Mouse (Mus musculus): Measurements from ENCODE around the gene Ntn3. TPM values are rescaled to one million over a fixed set of nuclear protein-coding genes. Genes with fewer than 3 reads are reported as not detected.

Ntn3 gene
- polyA plus RNA-seq, 1 experiment from 2014 or later: 11.0 TPM

DNA sequence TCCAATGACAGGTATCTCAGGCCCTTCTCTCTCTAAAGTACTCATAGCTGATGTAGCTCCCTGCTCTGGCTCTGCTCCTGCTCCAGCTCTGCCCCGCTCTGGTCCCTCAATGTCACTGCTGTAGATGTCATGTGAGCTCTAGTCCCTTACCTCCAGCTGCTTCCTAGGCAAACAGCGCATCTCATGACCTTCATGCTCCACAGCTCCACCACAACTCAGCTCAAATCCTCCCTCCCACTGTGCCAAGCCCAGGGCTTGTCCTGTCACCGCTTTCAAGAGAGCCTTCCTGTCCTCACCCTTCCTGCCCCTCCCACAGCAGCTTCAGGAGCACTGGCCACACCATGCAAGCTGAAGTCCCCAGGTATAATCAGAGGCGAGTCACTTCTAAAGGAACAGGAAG is 9.6 kb downstream of the Ntn3 start:
- peaks cover 32% of the 10 kb centered on the region for H3K4me1 ChIP-seq
- no peak for ATAC-seq (ENCODE audit: insufficient number of reproducible peaks, low FRiP score, low TSS enrichment, low read depth)
- H3K36me3 ChIP-seq: no peaks in the 10 kb centered on the region
- no peak overlapping the region for H3K9ac ChIP-seq
- 63% methylated on average over 4 of the region's 4 CpGs for WGBS
- no peak overlapping the region for H3K4me3 ChIP-seq (replicated peaks)
- H3K4me2 ChIP-seq (replicated peaks): no peak overlapping the region
- H3K27me3 ChIP-seq: no peaks in the 10 kb centered on the region
- H3K9me3 ChIP-seq (replicated peaks): no peaks in the 10 kb centered on the region
- no peak overlapping the region for H3K27ac ChIP-seq (replicated peaks)

DNA sequence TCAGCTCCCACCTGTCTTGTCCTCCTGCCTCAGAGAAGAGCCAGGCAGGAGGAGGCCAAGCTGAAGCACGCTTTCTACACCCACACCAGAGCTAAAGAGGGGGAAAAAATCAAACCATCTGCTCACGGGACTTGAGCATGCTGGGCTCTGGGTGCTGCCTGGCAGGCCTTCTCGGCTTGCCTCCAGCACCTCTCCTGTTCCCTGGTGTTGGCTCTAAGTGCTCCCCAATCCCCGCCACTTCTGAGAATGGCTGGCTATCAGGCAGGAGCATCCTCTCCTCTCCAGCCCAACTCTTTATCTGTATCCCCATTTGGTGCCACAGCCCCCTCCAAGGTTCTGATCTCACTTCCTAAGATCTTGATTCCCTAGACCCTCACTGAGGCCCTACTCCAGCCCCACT is 10.1 kb downstream of the Ntn3 start:
- Histone ChIP-seq H3K4me1 (peaks cover 28% of the 10 kb centered on the region), H3K4me2 (replicated peaks) (no peak overlapping the region), H3K4me3 (replicated peaks) (no peak overlapping the region), H3K9ac (no peak overlapping the region), H3K9me3 (replicated peaks) (no peaks in the 10 kb centered on the region), H3K27me3 (no peaks in the 10 kb centered on the region), H3K27ac (replicated peaks) (no peak overlapping the region), H3K36me3 (no peaks in the 10 kb centered on the region)
- WGBS: 75% methylated on average over 4 of the region's 4 CpGs
- no peak for ATAC-seq (ENCODE audit: insufficient number of reproducible peaks, low FRiP score, low TSS enrichment, low read depth)

DNA sequence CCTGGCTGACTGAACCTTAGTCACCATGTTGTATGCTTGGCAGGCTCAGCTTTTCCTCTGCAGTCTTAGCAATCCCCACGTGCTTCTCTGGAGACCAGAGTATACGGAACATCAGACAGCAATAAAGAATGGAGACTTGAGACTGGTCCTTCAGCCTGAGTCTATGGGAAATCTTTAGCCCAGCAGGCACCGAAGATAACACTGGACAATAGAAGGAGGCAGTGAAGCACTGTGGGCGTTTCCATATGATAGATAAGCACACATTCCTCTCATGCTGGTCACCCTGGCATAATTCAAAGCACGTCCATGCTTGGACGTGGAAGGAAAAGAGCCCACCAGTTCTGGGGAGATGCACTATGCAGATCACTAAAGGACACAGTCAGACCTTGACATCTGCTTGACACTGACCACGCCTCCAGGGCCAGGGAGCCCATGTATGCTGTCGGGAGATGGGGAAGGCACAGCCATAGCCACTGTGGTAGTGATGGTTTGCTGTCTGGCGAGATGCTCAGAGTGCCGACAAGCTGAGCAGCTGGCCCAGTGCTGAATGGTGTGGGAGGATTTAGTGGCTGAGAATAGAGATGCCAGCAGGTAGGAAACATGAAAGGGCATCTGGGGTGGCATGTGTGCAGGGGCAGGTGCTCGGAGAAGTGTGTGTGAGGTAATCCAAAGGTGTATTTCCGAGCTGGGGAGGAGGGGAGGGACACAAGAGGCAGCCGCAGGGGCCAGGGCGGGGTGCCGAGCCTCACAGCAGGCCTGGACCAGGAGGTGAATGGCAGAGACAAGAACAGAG is 12.1 kb downstream of the Ntn3 start:
- Histone ChIP-seq H3K27ac (replicated peaks) (no peak overlapping the region), H3K4me3 (replicated peaks) (no peak overlapping the region), H3K36me3 (no peaks in the 10 kb centered on the region), H3K4me1 (peaks cover 14% of the 10 kb centered on the region; the same call in 1 of the 2 replicates), H3K4me2 (replicated peaks) (no peak overlapping the region), H3K9ac (no peak overlapping the region), H3K9me3 (replicated peaks) (no peaks in the 10 kb centered on the region), H3K27me3 (no peaks in the 10 kb centered on the region)
- ATAC-seq (ENCODE audit: insufficient number of reproducible peaks, low FRiP score, low TSS enrichment, low read depth): no peak
- WGBS: 68% methylated on average over 15 of the region's 15 CpGs

DNA sequence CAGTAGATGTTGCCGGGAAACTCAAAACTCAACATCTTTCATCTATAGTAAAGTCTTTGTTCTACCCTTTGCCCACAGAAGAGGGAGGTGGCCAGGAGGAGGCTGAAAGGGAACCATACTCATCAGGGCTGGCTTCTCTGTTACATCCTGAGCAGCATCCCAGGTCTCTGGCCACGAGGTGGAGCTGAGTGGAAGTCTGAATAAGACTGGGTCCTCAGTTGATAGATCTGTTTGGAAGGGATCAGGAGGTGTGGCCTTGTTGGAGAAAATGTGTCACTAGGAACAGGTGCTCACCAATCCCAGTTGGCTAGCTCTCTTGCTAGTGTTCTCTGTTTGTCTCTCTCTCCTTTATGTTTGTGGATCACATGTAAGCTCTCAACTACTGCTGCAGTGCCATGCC is 14.0 kb downstream of the Ntn3 start:
- peaks cover 13% of the 10 kb centered on the region; the same call in 1 of the 2 replicates for H3K4me1 ChIP-seq
- 63% methylated on average over 2 of the region's 2 CpGs for WGBS
- H3K36me3 ChIP-seq: no peaks in the 10 kb centered on the region
- H3K4me2 ChIP-seq (replicated peaks): no peak overlapping the region
- H3K27ac ChIP-seq (replicated peaks): no peak overlapping the region
- no peak overlapping the region for H3K4me3 ChIP-seq (replicated peaks)
- no peaks in the 10 kb centered on the region for H3K9me3 ChIP-seq (replicated peaks)
- no peak overlapping the region for H3K9ac ChIP-seq
- no peaks in the 10 kb centered on the region for H3K27me3 ChIP-seq
- ATAC-seq (ENCODE audit: insufficient number of reproducible peaks, low FRiP score, low TSS enrichment, low read depth): no peak

DNA sequence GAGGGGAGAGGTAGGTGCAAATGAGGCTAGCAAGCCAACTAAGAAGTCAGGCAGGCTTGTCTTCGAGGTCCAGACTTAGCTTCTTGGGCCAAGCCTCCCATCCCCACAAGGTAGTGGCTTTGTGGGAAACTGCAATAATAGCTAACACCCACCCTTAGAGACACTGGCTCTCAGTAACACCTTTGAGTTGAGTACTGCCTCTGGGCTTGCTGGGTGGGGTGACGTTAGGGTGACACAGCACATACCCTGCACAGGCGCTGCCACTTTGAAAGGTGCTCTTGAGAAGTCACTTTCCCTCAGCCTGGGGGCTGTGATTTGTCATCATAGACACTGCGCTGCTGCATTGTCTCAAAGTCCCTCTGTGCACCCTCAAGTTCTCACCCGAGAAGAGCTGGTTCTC is 15.6 kb downstream of the Ntn3 start:
- H3K4me3 ChIP-seq (replicated peaks): no peak overlapping the region
- no peaks in the 10 kb centered on the region for H3K27me3 ChIP-seq
- 0 out of 2 replicates have a peak, but pooled peaks cover 6% of the 10 kb centered on the region for H3K36me3 ChIP-seq
- no peaks in the 10 kb centered on the region for H3K9me3 ChIP-seq (replicated peaks)
- H3K9ac ChIP-seq: no peak overlapping the region
- 0 out of 2 replicates have a peak, but pooled peaks cover 3% of the 10 kb centered on the region for H3K4me1 ChIP-seq
- WGBS: 67% methylated on average over 5 of the region's 5 CpGs
- no peak for ATAC-seq (ENCODE audit: insufficient number of reproducible peaks, low FRiP score, low TSS enrichment, low read depth)
- H3K4me2 ChIP-seq (replicated peaks): no peak overlapping the region
- H3K27ac ChIP-seq (replicated peaks): no peak overlapping the region

DNA sequence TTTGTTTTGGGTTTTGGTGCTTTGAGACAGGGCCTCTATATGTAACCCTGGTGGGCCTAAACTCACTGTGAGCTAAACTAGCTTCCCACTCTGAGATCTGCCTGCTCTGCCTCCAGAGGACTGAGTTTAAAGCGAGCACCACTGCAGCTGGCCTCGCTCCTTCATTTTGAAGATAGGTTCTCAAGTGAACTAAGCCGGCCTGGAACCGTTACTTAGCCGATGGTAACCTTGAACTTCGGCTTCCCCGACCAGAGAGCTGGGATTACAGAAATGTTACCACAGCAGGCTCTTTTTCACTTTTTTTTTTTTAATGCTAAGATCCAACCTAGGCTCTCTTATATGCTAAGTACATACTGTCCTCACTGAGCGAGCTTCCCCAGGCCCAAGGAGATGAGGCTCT is 16.1 kb downstream of the Ntn3 start:
- Histone ChIP-seq H3K9ac (no peak overlapping the region), H3K27ac (replicated peaks) (no peak overlapping the region), H3K4me2 (replicated peaks) (no peak overlapping the region), H3K27me3 (no peaks in the 10 kb centered on the region), H3K9me3 (replicated peaks) (no peaks in the 10 kb centered on the region), H3K36me3 (0 out of 2 replicates have a peak, but pooled peaks cover 11% of the 10 kb centered on the region), H3K4me3 (replicated peaks) (no peak overlapping the region), H3K4me1 (0 out of 2 replicates have a peak, but pooled peaks cover 3% of the 10 kb centered on the region)
- no peak for ATAC-seq (ENCODE audit: insufficient number of reproducible peaks, low FRiP score, low TSS enrichment, low read depth)
- WGBS: 83% methylated on average over 8 of the region's 8 CpGs

DNA sequence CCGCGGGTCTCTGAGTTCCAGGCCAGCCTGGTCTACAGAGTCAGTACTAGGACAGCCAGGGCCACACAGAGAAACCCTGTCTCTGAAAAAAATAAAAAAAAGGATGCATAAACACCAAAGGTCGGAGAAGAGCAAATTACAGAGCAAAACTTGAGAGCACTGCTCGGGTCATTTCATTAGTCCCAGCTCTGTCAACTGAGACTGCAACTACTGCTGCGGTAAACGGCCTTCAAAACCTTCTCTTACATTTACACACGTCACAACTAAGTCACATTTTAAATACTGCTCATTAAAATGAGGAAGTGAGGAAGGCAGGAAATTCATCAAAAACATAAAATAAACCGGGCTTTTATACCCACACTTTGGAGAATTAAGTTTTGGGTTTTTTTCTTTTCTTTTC is 16.5 kb downstream of the Ntn3 start:
- no peaks in the 10 kb centered on the region for H3K27me3 ChIP-seq
- 75% methylated on average over 8 of the region's 8 CpGs for WGBS

DNA sequence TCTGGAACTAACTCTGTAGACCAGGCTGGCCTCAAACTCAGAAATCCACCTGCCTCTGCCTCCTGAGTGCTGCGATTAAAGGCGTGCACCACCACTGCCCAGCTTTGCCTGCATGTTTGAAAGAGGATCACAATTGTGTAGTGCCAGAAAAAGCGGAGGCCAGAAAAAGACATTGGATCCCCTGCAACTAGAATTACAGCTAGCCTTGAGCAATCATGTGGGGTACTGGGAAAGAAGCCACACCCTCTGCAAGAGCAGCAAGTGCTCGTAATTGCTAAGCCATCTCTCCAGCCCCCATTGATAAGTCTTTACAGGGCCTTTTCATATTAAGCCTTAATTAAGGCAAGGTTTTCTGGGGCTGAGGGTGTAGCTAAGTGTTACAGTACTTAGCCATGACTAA is 17.9 kb downstream of the Ntn3 start:
- Histone ChIP-seq H3K36me3 (0 out of 2 replicates have a peak, but pooled peaks cover 11% of the 10 kb centered on the region), H3K4me2 (replicated peaks) (no peak overlapping the region), H3K4me3 (replicated peaks) (no peak overlapping the region), H3K9ac (no peak overlapping the region), H3K27me3 (no peaks in the 10 kb centered on the region), H3K27ac (replicated peaks) (no peak overlapping the region), H3K9me3 (replicated peaks) (no peaks in the 10 kb centered on the region), H3K4me1 (0 out of 2 replicates have a peak, but pooled peaks cover 3% of the 10 kb centered on the region)
- WGBS: 63% methylated on average over 4 of the region's 4 CpGs
- no peak for ATAC-seq (ENCODE audit: insufficient number of reproducible peaks, low FRiP score, low TSS enrichment, low read depth)

More for the DNA sequence above, 16.5 kb downstream of the Ntn3 start:
- 0 out of 2 replicates have a peak, but pooled peaks cover 11% of the 10 kb centered on the region for H3K36me3 ChIP-seq
- H3K4me2 ChIP-seq (replicated peaks): no peak overlapping the region
- H3K4me1 ChIP-seq: 0 out of 2 replicates have a peak, but pooled peaks cover 3% of the 10 kb centered on the region
- no peak for ATAC-seq (ENCODE audit: insufficient number of reproducible peaks, low FRiP score, low TSS enrichment, low read depth)
- no peak overlapping the region for H3K27ac ChIP-seq (replicated peaks)
- no peak overlapping the region for H3K9ac ChIP-seq
- H3K4me3 ChIP-seq (replicated peaks): no peak overlapping the region
- no peaks in the 10 kb centered on the region for H3K9me3 ChIP-seq (replicated peaks)

DNA sequence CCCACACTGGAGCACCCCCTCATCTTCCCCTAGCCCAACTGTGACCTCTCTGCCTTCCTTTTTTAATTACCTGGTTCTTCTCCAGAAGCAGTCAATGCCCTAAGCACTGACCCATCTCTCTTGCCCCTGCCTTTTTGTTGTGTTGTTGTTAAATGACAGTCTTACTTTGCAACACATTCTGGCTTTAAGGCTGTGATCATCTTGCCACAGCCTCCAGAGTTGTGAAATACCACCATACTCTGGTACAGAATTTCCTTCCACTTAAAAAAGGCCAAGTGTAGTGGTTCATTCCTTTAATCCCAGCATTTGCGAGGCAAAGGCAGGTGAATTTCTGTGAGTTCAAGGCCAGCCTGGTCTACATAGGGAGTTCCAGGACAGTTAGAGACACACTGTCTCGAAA is 18.4 kb downstream of the Ntn3 start:
- ATAC-seq (ENCODE audit: insufficient number of reproducible peaks, low FRiP score, low TSS enrichment, low read depth): no peak
- 86% methylated on average over 2 of the region's 2 CpGs for WGBS
- H3K27ac ChIP-seq (replicated peaks): no peak overlapping the region
- no peak overlapping the region for H3K4me2 ChIP-seq (replicated peaks)
- H3K9ac ChIP-seq: no peak overlapping the region
- H3K9me3 ChIP-seq (replicated peaks): no peaks in the 10 kb centered on the region
- H3K4me1 ChIP-seq: 0 out of 2 replicates have a peak, but pooled peaks cover 3% of the 10 kb centered on the region
- no peak overlapping the region for H3K4me3 ChIP-seq (replicated peaks)
- H3K36me3 ChIP-seq: peaks cover 13% of the 10 kb centered on the region; the same call in 1 of the 2 replicates
- no peaks in the 10 kb centered on the region for H3K27me3 ChIP-seq

DNA sequence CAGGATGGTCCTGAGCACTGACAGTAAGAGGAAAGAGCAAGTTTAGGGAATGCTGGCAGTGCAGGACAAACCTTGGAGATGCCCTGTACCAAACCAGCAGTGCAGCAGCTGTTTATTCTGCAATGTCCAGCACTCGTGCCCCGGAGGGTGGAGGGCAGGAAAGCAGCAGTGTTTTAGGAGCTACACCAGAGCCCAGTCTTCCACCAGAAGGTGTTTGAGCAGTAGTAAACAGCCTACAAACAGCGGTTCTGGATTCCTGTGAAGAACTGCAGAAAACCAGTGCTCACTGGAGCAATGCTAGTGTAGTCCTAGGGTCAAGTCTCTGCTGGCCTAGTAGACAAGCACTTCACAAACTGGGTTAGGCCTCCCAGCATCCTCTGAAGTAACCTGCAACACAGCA is 35.1 kb downstream of the Ntn3 start:
- Histone ChIP-seq H3K9me3 (replicated peaks) (no peaks in the 10 kb centered on the region), H3K36me3 (0 out of 2 replicates have a peak, but pooled peaks cover 1% of the 10 kb centered on the region), H3K9ac (no peak overlapping the region), H3K4me3 (replicated peaks) (no peak overlapping the region), H3K4me2 (replicated peaks) (no peak overlapping the region), H3K4me1 (peaks cover 7% of the 10 kb centered on the region), H3K27me3 (no peaks in the 10 kb centered on the region), H3K27ac (replicated peaks) (no peak overlapping the region)
- ATAC-seq (ENCODE audit: insufficient number of reproducible peaks, low FRiP score, low TSS enrichment, low read depth): no peak
- WGBS: 73% methylated on average over 3 of the region's 3 CpGs

DNA sequence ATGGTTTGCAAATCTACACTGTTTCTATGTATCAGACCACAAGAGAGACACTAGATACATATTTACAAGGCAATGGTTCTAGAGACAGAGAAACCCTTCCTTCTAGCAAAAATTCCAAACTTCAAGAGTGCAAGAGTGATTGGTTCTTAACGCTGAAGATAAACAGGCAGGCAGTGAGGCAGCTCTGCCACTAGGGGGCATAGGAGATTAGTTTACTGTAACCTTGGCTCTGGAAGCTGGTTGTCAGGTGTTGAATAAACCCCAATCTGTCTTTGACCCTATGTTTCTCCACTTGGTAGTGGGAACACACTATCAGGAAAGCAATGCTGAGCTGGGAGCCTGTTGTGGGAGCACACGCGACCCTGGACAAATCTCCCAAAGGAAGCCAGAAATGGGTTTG is 35.9 kb downstream of the Ntn3 start:
- no peak for ATAC-seq (ENCODE audit: insufficient number of reproducible peaks, low FRiP score, low TSS enrichment, low read depth)
- H3K4me3 ChIP-seq (replicated peaks): no peak overlapping the region
- no peaks in the 10 kb centered on the region for H3K36me3 ChIP-seq
- no peak overlapping the region for H3K27ac ChIP-seq (replicated peaks)
- no peak overlapping the region for H3K9ac ChIP-seq
- 0% methylated on average over 3 of the region's 3 CpGs for WGBS
- no peaks in the 10 kb centered on the region for H3K27me3 ChIP-seq
- H3K9me3 ChIP-seq (replicated peaks): no peaks in the 10 kb centered on the region
- H3K4me1 ChIP-seq: peaks cover 7% of the 10 kb centered on the region
- no peak overlapping the region for H3K4me2 ChIP-seq (replicated peaks)

DNA sequence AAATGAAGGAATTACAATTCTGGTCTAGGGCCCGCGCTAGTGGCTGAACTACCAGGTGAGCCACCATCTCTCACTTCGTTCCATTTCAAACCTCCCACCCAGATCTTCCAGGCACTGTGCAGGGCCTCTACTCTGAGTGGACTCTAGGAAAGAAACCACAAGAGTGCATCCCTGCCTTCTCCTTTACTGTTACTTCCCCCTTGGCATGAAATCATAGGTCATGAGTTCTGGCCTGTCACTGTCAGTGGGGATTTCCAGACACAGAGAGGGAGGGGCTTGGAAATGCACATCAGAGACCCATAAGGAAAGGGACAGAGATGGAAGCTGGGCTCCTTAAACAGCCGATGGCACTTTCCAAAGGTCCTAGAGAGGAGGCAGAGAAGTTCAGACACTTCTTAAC is 37.6 kb downstream of the Ntn3 start:
- no peak overlapping the region for H3K9ac ChIP-seq
- no peak overlapping the region for H3K27ac ChIP-seq (replicated peaks)
- no peaks in the 10 kb centered on the region for H3K27me3 ChIP-seq
- no peak overlapping the region for H3K4me3 ChIP-seq (replicated peaks)
- H3K4me1 ChIP-seq: peaks cover 20% of the 10 kb centered on the region
- ATAC-seq (ENCODE audit: insufficient number of reproducible peaks, low FRiP score, low TSS enrichment, low read depth): no peak
- H3K36me3 ChIP-seq: peaks cover 3% of the 10 kb centered on the region; the same call in 1 of the 2 replicates
- H3K9me3 ChIP-seq (replicated peaks): no peaks in the 10 kb centered on the region
- 83% methylated on average over 4 of the region's 4 CpGs for WGBS
- no peak overlapping the region for H3K4me2 ChIP-seq (replicated peaks)
